Mouse (Mus musculus) forebrain, embryonic 14.5 days (tissue): ENCODE measurements around the gene Prkg2. TPM values are rescaled to one million over a fixed set of nuclear protein-coding genes. Genes with fewer than 3 reads are reported as not detected.

Source experiments
- ATAC-seq: fragments of 200-750 bp; cut with Nextera tagmentation; 2 replicates; pipeline ENCODE4 v1.8.0; 2017; ENCODE audit warnings: mild to moderate bottlenecking, moderate library complexity
- DNase-seq: peaks from one replicate; pipeline ENCODE4 v3.0.0-alpha.2; 2015; ENCODE audit warnings: low spot score
- H3K27ac ChIP-seq: fragments of 300-500 bp; sonication (generic); 2 replicates; pipeline ENCODE4 v1.5.1; 2014; ENCODE audit warnings: low read depth, mild to moderate bottlenecking, control low read depth, low read length, moderate library complexity
- H3K27me3 ChIP-seq: fragments of 300-500 bp; sonication (generic); replicated peaks from 2 replicates; pipeline ENCODE4 v1.6.1; 2014; ENCODE audit warnings: low read length, control low read depth, mixed read lengths; ENCODE audit not compliant: control insufficient read depth, insufficient read depth
- H3K36me3 ChIP-seq: fragments of 300-500 bp; sonication (generic); 2 replicates; pipeline ENCODE4 v1.6.1; 2014; ENCODE audit warnings: low read length, control low read depth; ENCODE audit not compliant: control insufficient read depth, insufficient read depth
- H3K4me1 ChIP-seq: fragments of 300-500 bp; sonication (generic); 2 replicates; pipeline ENCODE4 v1.6.1; 2014; ENCODE audit warnings: antibody characterized with exemption, low read length, control low read depth; ENCODE audit not compliant: control insufficient read depth, insufficient read depth
- H3K4me2 ChIP-seq: fragments of 300-500 bp; sonication (generic); 2 replicates; pipeline ENCODE4 v1.6.1; 2014; ENCODE audit warnings: mild to moderate bottlenecking, control low read depth, low read length
- H3K4me3 ChIP-seq: fragments of 300-500 bp; sonication (generic); 2 replicates; pipeline ENCODE4 v1.5.1; 2014; ENCODE audit warnings: low read depth, low read length, control low read depth
- H3K9ac ChIP-seq: fragments of 300-500 bp; sonication (generic); 2 replicates; pipeline ENCODE4 v1.6.1; 2014; ENCODE audit warnings: mild to moderate bottlenecking, low read length, control low read depth, moderate library complexity
- H3K9me3 ChIP-seq: fragments of 300-500 bp; sonication (generic); replicated peaks from 2 replicates; pipeline ENCODE4 v1.6.1; 2016; ENCODE audit warnings: low read length, control low read depth, mixed read lengths; ENCODE audit not compliant: control insufficient read depth
- WGBS: fragments of 180-500 bp; shearing (Covaris S2); extraction: QIAGEN DNeasy Blood & Tissue Kit; methylation state at CpG from one replicate; pipeline ENCODE4 v1.1.7; 2014; 5-methylcytosine and 5-hydroxymethylcytosine counted together
- polyA plus RNA-seq: library from polyadenylated mRNA; unstranded; fragments of >200 nt; fragmentation: Nextera tagmentation; extraction: Ambion mirVana; gene quantifications from 2 replicates; pipeline ENCODE4 v1.2.1, GENCODE M21; 2014

The Prkg2 gene
- 0.75 and 0.97 TPM in 2 replicates for polyA plus RNA-seq

DNA sequence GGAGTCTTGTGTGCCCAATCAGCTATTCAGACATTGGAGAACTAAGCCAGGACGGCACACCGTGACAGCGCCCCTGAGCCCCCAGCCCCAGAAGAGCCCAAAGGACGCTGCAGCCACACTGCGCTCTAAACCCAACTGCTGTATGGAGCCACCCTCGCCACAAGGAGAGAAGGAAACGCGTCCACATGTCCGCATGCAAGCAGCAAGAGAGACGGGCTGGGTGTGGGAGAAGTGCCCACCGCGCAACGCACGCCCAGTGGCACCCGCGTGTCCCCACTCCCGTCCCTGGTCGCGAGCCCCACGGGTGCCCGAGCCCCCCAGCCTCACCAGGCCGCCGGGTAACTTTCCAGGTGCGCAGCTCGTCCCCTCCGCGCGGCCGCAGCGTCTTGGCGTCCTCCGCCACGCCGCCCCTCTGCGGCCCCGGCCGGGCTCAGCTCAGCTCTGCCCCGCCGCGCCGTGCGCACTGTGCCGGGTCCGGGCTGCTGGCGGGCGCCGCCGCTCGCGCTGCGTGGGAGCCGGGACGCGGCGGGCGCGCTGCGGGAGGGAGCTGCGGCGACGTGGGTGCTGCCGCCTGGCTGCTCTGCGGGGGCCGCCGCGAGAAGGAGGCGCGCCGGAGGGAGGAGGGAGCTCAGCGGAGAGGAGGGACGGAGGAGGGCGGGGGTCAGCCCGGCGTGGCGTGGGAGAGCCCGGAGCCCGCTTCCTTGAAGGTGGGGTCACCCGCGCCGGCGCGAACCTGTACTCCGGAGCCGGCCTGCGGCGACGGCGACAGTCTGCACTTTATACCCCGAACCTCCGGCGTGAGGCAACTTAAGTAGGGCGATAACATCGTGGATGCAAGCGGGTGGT lies at the start of gene Prkg2:
TSS of gene Prkg2 (minus strand) at position 756 of the 846 bp plus-strand sequence.
- ATAC-seq (peak; percentile 84), DNase-seq (peak; percentile 51)
- Histone ChIP-seq H3K4me2 (peak within 1 kb of the TSS; percentile 96), H3K9ac (peak within 1 kb of the TSS; percentile 70), H3K4me3 (peak within 1 kb of the TSS; percentile 66), H3K4me1 (no peaks in the 10 kb centered on the region), H3K9me3 (no peaks in the 10 kb centered on the region), H3K27me3 (no peaks in the 10 kb centered on the region), H3K36me3 (no peaks in the 10 kb centered on the region), H3K27ac (no peak within 1 kb of the TSS)
- under 1% methylated on average over 81 of the region's 94 CpGs for WGBS

DNA sequence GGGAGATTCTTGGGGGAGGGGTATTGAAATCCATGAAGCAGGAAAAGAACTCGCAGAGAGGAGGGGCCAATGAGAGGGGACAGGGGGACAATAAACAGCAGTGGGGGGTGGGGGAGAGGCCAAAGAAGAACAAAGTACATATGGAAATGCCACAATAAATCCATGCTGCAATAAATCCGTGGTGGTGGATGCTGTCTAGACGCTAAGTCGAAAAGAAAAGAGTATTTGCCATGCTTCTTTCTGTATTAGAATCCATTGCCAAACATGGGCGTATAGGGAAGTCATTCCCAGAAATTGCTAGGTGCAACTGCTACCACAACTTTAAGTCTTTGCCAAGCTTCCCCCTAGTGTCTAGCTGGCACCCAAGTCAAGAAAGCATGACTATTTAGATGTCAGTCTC lies 46.8 kb upstream of the Prkg2 start:
- no peaks in the 10 kb centered on the region for H3K4me1 ChIP-seq
- ATAC-seq (no peak; the same call in 1 of the 2 replicates), DNase-seq (peak; percentile 43)
- H3K9me3 ChIP-seq: no peaks in the 10 kb centered on the region
- no peak overlapping the region for H3K4me3 ChIP-seq
- no peak overlapping the region for H3K27ac ChIP-seq
- H3K9ac ChIP-seq: no peak overlapping the region
- H3K4me2 ChIP-seq: no peak overlapping the region
- no peaks in the 10 kb centered on the region for H3K36me3 ChIP-seq
- H3K27me3 ChIP-seq: no peaks in the 10 kb centered on the region
- 11% methylated on average over 5 of the region's 5 CpGs for whole genome bisulfite sequencing

DNA sequence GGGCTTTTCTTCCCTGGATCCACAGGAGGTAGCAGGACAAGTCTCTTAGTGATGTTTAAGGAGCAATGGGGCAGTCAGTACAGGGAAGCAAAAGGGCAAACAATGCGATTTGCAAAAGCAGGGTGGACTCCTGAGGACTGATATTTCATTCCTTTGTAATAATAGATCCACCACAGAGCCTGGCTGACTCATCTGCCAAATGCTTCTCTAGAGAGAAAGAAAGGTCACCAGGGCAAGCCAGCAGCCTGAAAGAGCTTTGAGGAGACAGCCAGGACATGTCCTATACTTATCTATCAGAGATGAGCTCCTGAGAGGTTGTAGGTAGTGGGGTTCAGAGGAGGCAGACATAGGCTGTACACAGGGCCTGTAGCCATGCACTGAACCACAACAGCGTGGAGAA lies 41.2 kb upstream of the Prkg2 start:
- WGBS: 65% methylated on average over 2 of the region's 2 CpGs

DNA sequence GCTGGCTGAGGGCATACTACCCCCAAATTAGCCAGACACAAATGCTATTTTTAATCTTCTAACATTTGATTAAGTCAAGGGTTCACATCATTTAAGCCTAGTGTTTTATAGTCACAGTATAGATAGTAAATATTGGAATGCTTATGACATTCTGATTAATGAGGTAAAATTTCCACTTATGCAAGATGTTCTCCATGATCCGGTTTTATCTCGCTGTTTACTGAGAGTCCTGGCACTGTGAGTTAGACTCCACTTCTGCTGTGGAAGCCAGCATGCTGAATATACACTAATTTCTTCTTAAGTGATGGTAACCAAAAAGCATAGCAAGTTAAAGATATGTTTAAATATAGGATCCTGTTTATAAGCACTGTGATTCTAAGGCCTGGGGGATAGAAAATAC lies 31.2 kb upstream of the Prkg2 start:
- Histone ChIP-seq H3K27me3 (no peaks in the 10 kb centered on the region), H3K4me2 (no peak overlapping the region), H3K27ac (no peak overlapping the region), H3K36me3 (no peaks in the 10 kb centered on the region), H3K9me3 (no peaks in the 10 kb centered on the region), H3K4me3 (no peak overlapping the region), H3K9ac (no peak overlapping the region), H3K4me1 (no peaks in the 10 kb centered on the region)
- ATAC-seq (no peak), DNase-seq (no peak)
- WGBS: 97% methylated on average over 2 of the region's 2 CpGs

More for the DNA sequence above, 41.2 kb upstream of the Prkg2 start:
- Histone ChIP-seq H3K4me3 (no peak overlapping the region), H3K27me3 (no peaks in the 10 kb centered on the region), H3K9me3 (no peaks in the 10 kb centered on the region), H3K4me2 (no peak overlapping the region), H3K36me3 (no peaks in the 10 kb centered on the region), H3K27ac (no peak overlapping the region), H3K4me1 (no peaks in the 10 kb centered on the region), H3K9ac (no peak overlapping the region)
- no peak for ATAC-seq
- no peak for DNase-seq

DNA sequence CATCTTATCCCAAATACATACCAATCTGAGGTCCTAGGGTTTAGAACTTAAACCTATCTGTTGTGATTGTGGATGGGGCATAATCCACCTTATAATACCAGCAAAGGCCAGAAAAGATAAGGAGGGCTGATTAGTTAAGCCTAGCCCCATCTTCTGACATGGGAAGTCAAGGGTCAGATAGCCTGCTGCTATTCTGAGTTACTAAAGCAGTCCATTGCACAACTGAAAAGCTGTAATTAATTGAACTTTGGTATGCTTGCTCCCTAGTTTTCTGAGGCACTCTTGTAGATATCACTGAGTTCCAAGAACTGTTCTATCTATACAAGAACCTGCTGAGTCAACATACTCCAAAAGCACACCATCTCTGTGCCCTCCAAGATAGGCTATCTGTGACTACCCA lies 25.4 kb upstream of the Prkg2 start:
- no peaks in the 10 kb centered on the region for H3K36me3 ChIP-seq
- H3K9me3 ChIP-seq: no peaks in the 10 kb centered on the region
- H3K27ac ChIP-seq: no peak overlapping the region
- no peaks in the 10 kb centered on the region for H3K27me3 ChIP-seq
- DNase-seq (no peak), ATAC-seq (no peak)
- H3K4me3 ChIP-seq: no peak overlapping the region
- H3K4me2 ChIP-seq: no peak overlapping the region
- H3K4me1 ChIP-seq: no peaks in the 10 kb centered on the region
- no peak overlapping the region for H3K9ac ChIP-seq

DNA sequence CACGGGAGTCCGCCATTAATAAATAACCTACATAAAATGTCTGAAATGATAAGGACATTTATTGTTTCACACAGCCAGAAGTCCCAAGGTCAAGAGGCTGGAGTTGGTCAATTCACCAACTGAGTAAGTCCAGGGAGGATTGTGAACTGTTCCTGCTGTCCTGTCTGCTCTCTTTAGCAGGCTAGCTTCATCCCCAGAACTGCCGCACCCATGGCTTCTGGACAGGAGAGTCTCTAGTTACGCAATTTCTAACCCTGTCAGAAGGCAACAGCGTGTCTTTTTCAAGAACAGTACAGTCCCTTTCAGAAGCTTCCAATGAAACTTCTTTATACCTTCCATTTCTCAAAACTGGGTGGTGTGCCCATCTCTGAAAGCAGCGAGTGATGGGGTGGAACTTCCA lies 1.9 kb upstream of the Prkg2 start:
- Histone ChIP-seq H3K27ac (no peak overlapping the region), H3K4me3 (no peak overlapping the region), H3K36me3 (no peaks in the 10 kb centered on the region), H3K27me3 (no peaks in the 10 kb centered on the region), H3K9me3 (no peaks in the 10 kb centered on the region), H3K9ac (no peak overlapping the region), H3K4me2 (no peak overlapping the region), H3K4me1 (no peaks in the 10 kb centered on the region)
- DNase-seq: no peak
- no peak for ATAC-seq
- WGBS: 94% methylated on average over 6 of the region's 6 CpGs

DNA sequence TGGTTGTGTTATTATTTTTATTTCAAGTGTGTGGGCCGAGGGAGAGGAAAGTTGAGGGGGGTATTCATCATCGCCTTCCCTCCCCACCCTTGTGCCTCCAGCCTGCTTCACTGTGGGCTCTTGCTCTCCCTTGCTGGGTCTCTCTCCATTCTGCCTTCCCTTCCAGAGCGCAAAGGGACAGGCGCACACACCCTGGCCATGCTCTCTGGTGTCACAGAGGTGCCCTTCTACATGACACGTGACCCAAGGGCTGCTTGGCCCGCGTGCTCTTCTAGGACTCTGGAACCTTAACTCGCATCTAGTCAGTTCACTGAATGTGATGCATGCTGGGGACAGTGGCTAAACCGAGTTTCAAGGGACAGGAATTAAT lies 276 bp upstream of the Prkg2 start:
- ATAC-seq (peak; percentile 44), DNase-seq (no peak)
- 4% methylated on average over 9 of the region's 9 CpGs for WGBS
- Histone ChIP-seq H3K4me2 (peak overlapping the region; percentile 96), H3K27ac (no peak overlapping the region), H3K27me3 (no peaks in the 10 kb centered on the region), H3K4me3 (peak overlapping the region; percentile 66), H3K4me1 (no peaks in the 10 kb centered on the region), H3K9me3 (no peaks in the 10 kb centered on the region), H3K36me3 (no peaks in the 10 kb centered on the region), H3K9ac (peak overlapping the region; percentile 70)

DNA sequence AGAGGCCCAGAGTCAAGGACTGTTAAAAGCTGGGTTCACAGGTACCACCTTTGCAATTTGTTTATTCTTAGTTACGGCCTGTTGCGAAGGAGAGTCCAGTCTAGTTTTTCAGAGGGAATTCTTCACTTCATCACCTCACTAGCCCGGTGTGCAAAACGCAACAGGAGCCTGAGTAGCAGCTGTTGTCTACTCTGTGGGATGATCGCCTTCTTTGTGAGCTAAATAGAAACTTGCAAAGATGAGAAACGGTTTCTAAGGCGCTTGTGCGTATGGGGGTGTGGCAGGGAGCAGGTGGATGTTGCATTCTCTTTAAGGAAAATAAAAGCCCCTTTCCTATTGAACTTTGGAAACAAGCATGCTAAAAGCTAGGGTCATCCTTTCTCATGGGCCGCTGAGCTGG lies 1.2 kb downstream of the Prkg2 start:
- Histone ChIP-seq H3K36me3 (no peaks in the 10 kb centered on the region), H3K27ac (no peak overlapping the region), H3K9ac (peak overlapping the region; percentile 70; the same call in 1 of the 2 replicates), H3K4me1 (no peaks in the 10 kb centered on the region), H3K9me3 (0 out of 2 replicates have a peak, but pooled peaks cover 3% of the 10 kb centered on the region), H3K4me3 (peak overlapping the region; percentile 66; the same call in 1 of the 2 replicates), H3K27me3 (no peaks in the 10 kb centered on the region), H3K4me2 (peak overlapping the region; percentile 96)
- DNase-seq: no peak
- 29% methylated on average over 9 of the region's 9 CpGs for WGBS
- ATAC-seq: no peak

DNA sequence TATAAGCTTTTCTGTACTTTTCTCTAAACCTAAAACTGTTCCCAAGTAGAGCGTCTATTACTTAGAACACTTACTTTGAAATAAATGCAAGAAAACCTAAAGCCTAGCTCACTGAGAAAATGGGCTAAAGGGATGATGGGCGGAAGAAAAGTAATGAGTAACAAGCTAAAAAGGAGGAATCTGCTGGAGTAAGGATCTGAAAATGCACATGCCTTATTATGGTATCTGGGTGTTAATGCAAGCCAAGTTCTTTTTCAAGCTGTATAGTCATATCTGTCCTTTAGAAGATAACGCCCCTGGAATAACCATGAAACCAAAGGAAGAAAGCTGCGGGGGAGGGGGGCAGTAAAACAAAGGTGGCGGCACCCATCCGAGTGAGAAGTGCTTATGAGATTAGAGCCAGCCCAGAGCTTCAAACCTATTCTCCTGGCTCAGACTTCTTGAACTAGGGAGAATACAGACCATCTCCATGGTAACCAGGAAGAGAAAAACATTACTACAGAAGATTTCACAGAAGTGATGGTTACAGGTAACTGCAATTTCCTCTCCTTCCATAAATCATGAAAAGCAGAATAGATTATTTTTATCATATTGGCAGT lies 5.5 kb downstream of the Prkg2 start:
- DNase-seq (peak; percentile 36), ATAC-seq (no peak)
- Histone ChIP-seq H3K4me3 (no peak overlapping the region), H3K27me3 (no peaks in the 10 kb centered on the region), H3K36me3 (no peaks in the 10 kb centered on the region), H3K4me1 (no peaks in the 10 kb centered on the region), H3K27ac (no peak overlapping the region), H3K9ac (no peak overlapping the region), H3K9me3 (0 out of 2 replicates have a peak, but pooled peaks cover 4% of the 10 kb centered on the region), H3K4me2 (no peak overlapping the region)
- 59% methylated on average over 6 of the region's 6 CpGs for WGBS
